Comparison of ENCODE assay signal across 14 mouse cellular contexts in genomic region chr17:12864111-12864510, GRCm38 (mm10). TPM values are rescaled to one million over a fixed set of nuclear protein-coding genes. Genes with fewer than 3 reads are reported as not detected.
DNase-seq lines count a peak whose midpoint lies in the region.
"Had no signal": no experiment of that assay in that cellular context is flagged by ENCODE, and none has a peak within 500 bp of the region (broad histone marks: within the 10 kb centered on the region; RNA-seq: fewer than 3 reads in every experiment).

No protein-coding gene starts in this region.

- intact Hi-C loops in left cerebral cortex, postnatal 14 days (cut with DNase I) = loop anchor here (10.0 kb wide), 1 partner anchor 449 kb away; no protein-coding TSS in a partner anchor

- DNase-seq in cerebellum, adult 18-20 months = peak; percentile 51 to 53
- DNase-seq in cerebellum, postnatal 4 days (ENCODE audit: low spot score in 2 of 2) = no peak
- peak; percentile 25 for DNase-seq in gastrocnemius, adult 18-20 months (ENCODE audit: low spot score)
- no peak for DNase-seq in gastrocnemius, adult 8-10 months (ENCODE audit: low spot score in 2 of 2)
- DNase-seq in cerebellum, postnatal 14 days = peak; percentile 48 to 55
- no peak for DNase-seq in left cerebral cortex, postnatal 14 days (ENCODE audit: low spot score in 2 of 2)
- DNase-seq in urinary bladder, postnatal 4 days (ENCODE audit: low spot score in 2 of 2) = no peak
- DNase-seq: adrenal gland, adult 2 months; adrenal gland, postnatal 25 days; gastrocnemius, postnatal 25 days; heart, adult 11 months; heart, postnatal 36 days; kidney, adult 8-10 months had no signal

RNA-seq across cellular contexts. Expression of gene Mas1, which starts 3.8 kb away (rescaled TPM):
- total RNA-seq in gastrocnemius, adult 18-20 months (2021) = under 1 TPM in 1 of 2 experiments, not detected in 1; 0.19 TPM
- total RNA-seq in gastrocnemius, adult 8-10 months (2022) = under 1 TPM; 0.22 to 0.35 (median 0.28) TPM
- total RNA-seq in left cerebral cortex, postnatal 14 days (2021) = 10 to 100 TPM; 25.5 to 26.0 TPM
- total RNA-seq: adrenal gland, adult 2 months; adrenal gland, postnatal 25 days; MEL had no signal

RNA-seq across cellular contexts. Expression of gene Mrgprh, which starts 11.7 kb away (rescaled TPM):
- 1 to 10 TPM; 4.4 to 4.7 TPM for total RNA-seq in gastrocnemius, adult 18-20 months (2021)
- total RNA-seq in gastrocnemius, adult 8-10 months (2022) = 1 to 10 TPM; 3.9 to 5.2 (median 4.9) TPM
- under 1 TPM; 0.29 to 0.44 TPM for total RNA-seq in left cerebral cortex, postnatal 14 days (2021)
- total RNA-seq: adrenal gland, postnatal 25 days; MEL had no signal

RNA-seq across cellular contexts. Expression of gene Pnldc1, which starts 45.9 kb away (rescaled TPM):
- total RNA-seq in gastrocnemius, adult 18-20 months (2021) = under 1 TPM; 0.18 to 0.31 TPM
- under 1 TPM in 1 of 4 experiments, not detected in 3; 0.92 TPM for total RNA-seq in gastrocnemius, adult 8-10 months (2022)
- total RNA-seq in left cerebral cortex, postnatal 14 days (2021) = 1 to 10 TPM; 1.8 to 5.8 TPM

RNA-seq across cellular contexts. Expression of gene Tcp1, which starts 51.4 kb away (rescaled TPM):
- total RNA-seq in gastrocnemius, adult 18-20 months (2021) = 100 to 1,000 TPM; 167 to 180 TPM
- 100 to 1,000 TPM; 172 to 195 (median 176) TPM for total RNA-seq in gastrocnemius, adult 8-10 months (2022)
- 100 to 1,000 TPM; 204 to 211 TPM for total RNA-seq in left cerebral cortex, postnatal 14 days (2021)

RNA-seq across cellular contexts. Expression of gene Mrpl18, which starts 52.0 kb away (rescaled TPM):
- total RNA-seq in gastrocnemius, adult 18-20 months (2021) = 100 to 1,000 TPM; 103 to 121 TPM
- total RNA-seq in gastrocnemius, adult 8-10 months (2022) = 100 to 1,000 TPM; 109 to 116 (median 111) TPM
- 10 to 100 TPM; 55.1 to 58.4 TPM for total RNA-seq in left cerebral cortex, postnatal 14 days (2021)

Comparison
In these comparisons a context has a peak if more than half of its experiments do, and no peak if none do; other contexts are left out.
1. DNase-seq: peak in cerebellum, adult 18-20 months (2 of 2), gastrocnemius, adult 18-20 months (single experiment) and cerebellum, postnatal 14 days (2 of 2); none in cerebellum, postnatal 4 days (0 of 2), gastrocnemius, adult 8-10 months (0 of 2), left cerebral cortex, postnatal 14 days (0 of 2) and urinary bladder, postnatal 4 days (0 of 2).
2. RNA of gene Mas1, which starts 3.8 kb away (total RNA-seq): 25.5 to 26.0 TPM in left cerebral cortex, postnatal 14 days; 0.22 to 0.35 TPM in gastrocnemius, adult 8-10 months and 0.19 TPM in gastrocnemius, adult 18-20 months; every median in the first group is over 10 times any median in the second.